Mouse (Mus musculus) intestine, embryonic 16.5 days (tissue): ENCODE data around the gene Mgam. TPM values are rescaled to one million over a fixed set of nuclear protein-coding genes. Genes with fewer than 3 reads are reported as not detected.
"Not testable (repeated sequence)": the region's sequence is repeated elsewhere in the genome, so short reads cannot be mapped to it uniquely, and the experiment has no call there.

Source experiments
- ATAC-seq: fragments of 200-750 bp; cut with Nextera tagmentation; 2 replicates; pipeline ENCODE4 v1.8.0; 2017; ENCODE audit warnings: moderate TSS enrichment, moderate library complexity
- H3K27ac ChIP-seq: fragments of 300-500 bp; sonication (generic); 2 replicates; pipeline ENCODE4 v1.5.1; 2014; ENCODE audit warnings: mild to moderate bottlenecking, low read length
- H3K27me3 ChIP-seq: fragments of 300-500 bp; sonication (generic); replicated peaks from 2 replicates; pipeline ENCODE4 v1.6.1; 2014; ENCODE audit warnings: low read length, control low read depth, mixed read lengths; ENCODE audit not compliant: control insufficient read depth, insufficient read depth
- H3K36me3 ChIP-seq: fragments of 300-500 bp; sonication (generic); 2 replicates; pipeline ENCODE4 v1.6.1; 2014; ENCODE audit warnings: low read length, control low read depth; ENCODE audit not compliant: control insufficient read depth, insufficient read depth
- H3K4me1 ChIP-seq: fragments of 300-500 bp; sonication (generic); 2 replicates; pipeline ENCODE4 v1.6.1; 2014; ENCODE audit warnings: low read length, control low read depth, mixed read lengths; ENCODE audit not compliant: control insufficient read depth, insufficient read depth
- H3K4me2 ChIP-seq: fragments of 300-500 bp; sonication (generic); 2 replicates; pipeline ENCODE4 v1.6.1; 2014; ENCODE audit warnings: low read depth, low read length, control low read depth
- H3K4me3 ChIP-seq: fragments of 300-500 bp; sonication (generic); 2 replicates; pipeline ENCODE4 v1.5.1; 2014; ENCODE audit warnings: mild to moderate bottlenecking, low read length
- H3K9ac ChIP-seq: fragments of 300-500 bp; sonication (generic); 2 replicates; pipeline ENCODE4 v1.6.1; 2014; ENCODE audit warnings: low read depth, low read length
- H3K9me3 ChIP-seq: fragments of 300-500 bp; sonication (generic); 2 replicates; pipeline ENCODE4 v1.6.1; 2016; ENCODE audit warnings: low read length, control low read depth; ENCODE audit not compliant: control insufficient read depth
- WGBS: fragments of 180-500 bp; shearing (Covaris S2); extraction: QIAGEN DNeasy Blood & Tissue Kit; methylation state at CpG from one replicate; pipeline ENCODE4 v1.1.7; 2014; 5-methylcytosine and 5-hydroxymethylcytosine counted together
- polyA plus RNA-seq: library from polyadenylated mRNA; unstranded; fragments of >200 nt; fragmentation: Nextera tagmentation; extraction: Ambion mirVana; gene quantifications from 2 replicates; pipeline ENCODE4 v1.2.1, GENCODE M21; 2015

Mgam gene
- polyA plus RNA-seq, 1 experiment from 2014 or later: 35.4 TPM

- H3K36me3 ChIP-seq: 0 out of 2 replicates have a peak, but pooled peaks cover 3% of the 10 kb centered on the region
- H3K27ac ChIP-seq: no peak overlapping the region
- no peaks in the 10 kb centered on the region for H3K4me1 ChIP-seq
- ATAC-seq: peak; percentile 62
- 5% methylated on average over 5 of the region's 5 CpGs for WGBS
- no peak overlapping the region for H3K4me2 ChIP-seq
- H3K9me3 ChIP-seq: no peaks in the 10 kb centered on the region
- no peak overlapping the region for H3K4me3 ChIP-seq
- no peak overlapping the region for H3K9ac ChIP-seq
- no peaks in the 10 kb centered on the region for H3K27me3 ChIP-seq
Measured at GRCm38 (mm10) chr6:40689180-40689579, 60.5 kb downstream of the Mgam start.

- not testable (repeated sequence) for H3K9me3 ChIP-seq, H3K27ac ChIP-seq, H3K36me3 ChIP-seq, H3K27me3 ChIP-seq, H3K4me2 ChIP-seq, ATAC-seq, H3K4me1 ChIP-seq, H3K9ac ChIP-seq, H3K4me3 ChIP-seq
- WGBS: 38% methylated on average over 3 of the region's 4 CpGs
Measured at GRCm38 (mm10) chr6:40692007-40692406, 63.4 kb downstream of the Mgam start.

- H3K9ac ChIP-seq, H3K27me3 ChIP-seq: not testable (repeated sequence)
- 90% methylated on average over 5 of the region's 5 CpGs for WGBS
Measured at GRCm38 (mm10) chr6:40713494-40713893, 84.9 kb downstream of the Mgam start.

GRCm38 (mm10) chr6:40715705-40716104 lies 87.1 kb downstream of the Mgam start:
- H3K27me3 ChIP-seq: no peaks in the 10 kb centered on the region
- H3K4me3 ChIP-seq: no peak overlapping the region
- no peaks in the 10 kb centered on the region for H3K4me1 ChIP-seq
- no peak overlapping the region for H3K9ac ChIP-seq
- peak; percentile 64 for ATAC-seq
- H3K9me3 ChIP-seq: no peaks in the 10 kb centered on the region
- no peak overlapping the region for H3K27ac ChIP-seq
- H3K36me3 ChIP-seq: no peaks in the 10 kb centered on the region
- WGBS: 69% methylated on average over 1 of the region's 1 CpGs
- no peak overlapping the region for H3K4me2 ChIP-seq

More at GRCm38 (mm10) chr6:40713494-40713893, 84.9 kb downstream of the Mgam start:
- not testable (repeated sequence) for H3K4me3 ChIP-seq, H3K36me3 ChIP-seq, H3K27ac ChIP-seq, H3K4me2 ChIP-seq, H3K4me1 ChIP-seq, H3K9me3 ChIP-seq, ATAC-seq

GRCm38 (mm10) chr6:40728506-40728905 lies 99.9 kb downstream of the Mgam start:
- H3K4me3 ChIP-seq, H3K9me3 ChIP-seq, H3K27ac ChIP-seq, H3K36me3 ChIP-seq, H3K4me2 ChIP-seq, H3K27me3 ChIP-seq, H3K4me1 ChIP-seq, ATAC-seq, H3K9ac ChIP-seq: not testable (repeated sequence)
- WGBS: 65% methylated on average over 4 of the region's 4 CpGs

- Histone ChIP-seq H3K9ac (no peak overlapping the region), H3K27ac (no peak overlapping the region), H3K4me3 (no peak overlapping the region), H3K4me1 (no peaks in the 10 kb centered on the region), H3K27me3 (no peaks in the 10 kb centered on the region), H3K4me2 (no peak overlapping the region), H3K36me3 (no peaks in the 10 kb centered on the region), H3K9me3 (no peaks in the 10 kb centered on the region)
- WGBS: 86% methylated on average over 3 of the region's 3 CpGs
- ATAC-seq: no peak
Measured at GRCm38 (mm10) chr6:40739545-40739944, 110.9 kb downstream of the Mgam start.

GRCm38 (mm10) chr6:40749030-40749429 lies 120.4 kb downstream of the Mgam start:
- H3K4me2 ChIP-seq, H3K27ac ChIP-seq, ATAC-seq: not testable (repeated sequence)

GRCm38 (mm10) chr6:40755948-40756347 lies 127.3 kb downstream of the Mgam start:
- no peak overlapping the region for H3K27ac ChIP-seq
- no peaks in the 10 kb centered on the region for H3K27me3 ChIP-seq
- H3K4me2 ChIP-seq: no peak overlapping the region
- H3K4me3 ChIP-seq: no peak overlapping the region
- 84% methylated on average over 1 of the region's 1 CpGs for WGBS
- H3K9ac ChIP-seq: no peak overlapping the region
- H3K9me3 ChIP-seq: no peaks in the 10 kb centered on the region
- ATAC-seq: no peak
- H3K4me1 ChIP-seq: no peaks in the 10 kb centered on the region
- no peaks in the 10 kb centered on the region for H3K36me3 ChIP-seq

More at GRCm38 (mm10) chr6:40749030-40749429, 120.4 kb downstream of the Mgam start:
- H3K4me3 ChIP-seq, H3K9me3 ChIP-seq, H3K4me1 ChIP-seq, H3K9ac ChIP-seq, H3K36me3 ChIP-seq, H3K27me3 ChIP-seq: not testable (repeated sequence)
- 86% methylated on average over 6 of the region's 6 CpGs for WGBS

- WGBS: 42% methylated on average over 3 of the region's 4 CpGs
- H3K4me3 ChIP-seq, H3K27ac ChIP-seq, H3K9me3 ChIP-seq, H3K4me2 ChIP-seq, H3K36me3 ChIP-seq, H3K4me1 ChIP-seq, ATAC-seq, H3K27me3 ChIP-seq, H3K9ac ChIP-seq: not testable (repeated sequence)
Measured at GRCm38 (mm10) chr6:40757346-40757745, 128.7 kb downstream of the Mgam start.

GRCm38 (mm10) chr6:40774656-40775055 lies 146.0 kb downstream of the Mgam start:
- H3K4me2 ChIP-seq: no peak overlapping the region
- 90% methylated on average over 3 of the region's 3 CpGs for WGBS
- H3K4me1 ChIP-seq: no peaks in the 10 kb centered on the region

More at GRCm38 (mm10) chr6:40774656-40775055, 146.0 kb downstream of the Mgam start:
- Histone ChIP-seq H3K36me3 (no peaks in the 10 kb centered on the region), H3K27me3 (no peaks in the 10 kb centered on the region), H3K9ac (no peak overlapping the region), H3K27ac (no peak overlapping the region), H3K4me3 (no peak overlapping the region), H3K9me3 (no peaks in the 10 kb centered on the region)
- no peak for ATAC-seq
